Mouse (Mus musculus): ENCODE measurements at regions not wholly inside any gene's neighbourhood (a gene's known extent, or its start where the extent isn't known, plus 50 kb on each side); places are given as distances from the start of the nearest gene placed in this dataset.

DNA sequence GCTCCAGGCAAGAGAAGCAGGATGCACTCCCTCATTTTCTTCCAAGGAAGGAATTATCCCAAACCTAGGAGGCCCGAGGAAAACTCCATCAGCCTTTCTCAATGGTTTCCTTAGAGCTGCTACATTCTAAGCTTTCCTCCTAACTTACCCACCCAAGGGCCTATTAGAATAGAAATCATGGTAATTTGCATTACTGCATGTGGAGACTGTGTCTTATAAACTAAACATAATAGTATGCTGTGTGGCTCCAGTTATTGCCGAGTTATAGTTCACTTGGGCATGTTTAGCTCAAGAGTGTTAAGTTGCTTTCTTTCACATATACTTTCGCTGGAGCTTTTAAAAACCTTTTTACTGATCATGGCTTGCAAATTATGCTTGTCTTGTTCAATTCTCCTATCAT, 191.5 kb downstream of the Inhba start:
- no peak for TF ChIP-seq CTCF (IDR thresholded peaks at IDR 0.05; ENCODE audit: extremely low read depth, insufficient read depth, low read length)
- TF ChIP-seq POLR2A (IDR thresholded peaks at IDR 0.05; ENCODE audit: extremely low read depth, insufficient read depth, low read length): no peak
